Mouse (Mus musculus): ENCODE measurements around the gene Fubp3. TPM values are rescaled to one million over a fixed set of nuclear protein-coding genes. Genes with fewer than 3 reads are reported as not detected.

Gene Fubp3
- polyA plus RNA-seq, 1 experiment: 17.0 TPM

GRCm38 (mm10) chr2:31607555-31607954, 35.1 kb downstream of the Fubp3 start:
- Histone ChIP-seq H3K27ac (replicated peaks; ENCODE audit: low read depth, low read length) (no peak overlapping the region), H3K4me1 (ENCODE audit: control insufficient read depth, insufficient read depth, insufficient read length, low read length) (no peaks in the 10 kb centered on the region), H3K4me3 (ENCODE audit: insufficient read depth, low read depth, low read length) (no peak overlapping the region)

GRCm38 (mm10) chr2:31609859-31610261, 37.4 kb downstream of the Fubp3 start:
- Histone ChIP-seq H3K4me1 (ENCODE audit: control insufficient read depth, insufficient read depth, insufficient read length, low read length) (no peaks in the 10 kb centered on the region), H3K4me3 (ENCODE audit: insufficient read depth, low read depth, low read length) (no peak overlapping the region), H3K27ac (replicated peaks; ENCODE audit: low read depth, low read length) (no peak overlapping the region)

- H3K4me1 ChIP-seq (ENCODE audit: control insufficient read depth, insufficient read depth, insufficient read length, low read length): no peaks in the 10 kb centered on the region
- no peak overlapping the region for H3K27ac ChIP-seq (replicated peaks; ENCODE audit: low read depth, low read length)
- no peak overlapping the region for H3K4me3 ChIP-seq (ENCODE audit: insufficient read depth, low read depth, low read length)
Observed at GRCm38 (mm10) chr2:31610922-31611321, 38.5 kb downstream of the Fubp3 start.

- Histone ChIP-seq H3K4me3 (ENCODE audit: insufficient read depth, low read depth, low read length) (no peak overlapping the region), H3K4me1 (ENCODE audit: control insufficient read depth, insufficient read depth, insufficient read length, low read length) (no peaks in the 10 kb centered on the region), H3K27ac (replicated peaks; ENCODE audit: low read depth, low read length) (no peak overlapping the region)
Observed at GRCm38 (mm10) chr2:31611400-31611799, 38.9 kb downstream of the Fubp3 start.

- Histone ChIP-seq H3K4me1 (ENCODE audit: control insufficient read depth, insufficient read depth, insufficient read length, low read length) (no peaks in the 10 kb centered on the region), H3K27ac (replicated peaks; ENCODE audit: low read depth, low read length) (no peak overlapping the region), H3K4me3 (ENCODE audit: insufficient read depth, low read depth, low read length) (no peak overlapping the region)
Observed at GRCm38 (mm10) chr2:31612627-31613026, 40.2 kb downstream of the Fubp3 start.

- Histone ChIP-seq H3K4me1 (ENCODE audit: control insufficient read depth, insufficient read depth, insufficient read length, low read length) (no peaks in the 10 kb centered on the region), H3K4me3 (ENCODE audit: insufficient read depth, low read depth, low read length) (no peak overlapping the region), H3K27ac (replicated peaks; ENCODE audit: low read depth, low read length) (no peak overlapping the region)
Observed at GRCm38 (mm10) chr2:31613781-31614180, 41.3 kb downstream of the Fubp3 start.

- Histone ChIP-seq H3K4me3 (ENCODE audit: insufficient read depth, low read depth, low read length) (no peak overlapping the region), H3K4me1 (ENCODE audit: control insufficient read depth, insufficient read depth, insufficient read length, low read length) (no peaks in the 10 kb centered on the region), H3K27ac (replicated peaks; ENCODE audit: low read depth, low read length) (no peak overlapping the region)
Observed at GRCm38 (mm10) chr2:31618484-31619161, 46.2 kb downstream of the Fubp3 start.

GRCm38 (mm10) chr2:31619208-31619607, 46.8 kb downstream of the Fubp3 start:
- Histone ChIP-seq H3K4me3 (ENCODE audit: insufficient read depth, low read depth, low read length) (no peak overlapping the region), H3K4me1 (ENCODE audit: control insufficient read depth, insufficient read depth, insufficient read length, low read length) (no peaks in the 10 kb centered on the region), H3K27ac (replicated peaks; ENCODE audit: low read depth, low read length) (no peak overlapping the region)

DNA sequence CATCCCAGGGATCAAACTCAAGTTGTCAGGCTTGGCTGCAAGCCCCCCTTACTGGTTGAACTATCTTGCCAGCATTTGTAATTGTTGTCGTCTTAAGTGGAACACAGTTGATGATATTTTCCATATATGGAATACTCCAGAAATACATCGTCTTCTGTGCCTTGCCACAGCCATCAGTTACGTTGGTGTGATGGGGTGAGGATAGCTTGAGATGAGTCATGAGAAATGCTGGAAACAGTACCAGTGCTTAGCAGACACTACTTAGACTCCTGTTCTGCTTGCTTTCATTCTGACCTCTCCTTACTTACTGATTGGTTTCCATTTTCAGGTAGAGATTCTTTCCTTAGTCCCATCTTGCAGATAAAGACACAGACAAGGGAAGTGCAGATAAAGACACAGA, 61.1 kb downstream of the Fubp3 start:
- no peaks in the 10 kb centered on the region for H3K4me1 ChIP-seq (ENCODE audit: control insufficient read depth, insufficient read depth, insufficient read length, low read length)
- no peak overlapping the region for H3K4me3 ChIP-seq (ENCODE audit: insufficient read depth, low read depth, low read length)
- H3K27ac ChIP-seq (replicated peaks; ENCODE audit: low read depth, low read length): no peak overlapping the region

DNA sequence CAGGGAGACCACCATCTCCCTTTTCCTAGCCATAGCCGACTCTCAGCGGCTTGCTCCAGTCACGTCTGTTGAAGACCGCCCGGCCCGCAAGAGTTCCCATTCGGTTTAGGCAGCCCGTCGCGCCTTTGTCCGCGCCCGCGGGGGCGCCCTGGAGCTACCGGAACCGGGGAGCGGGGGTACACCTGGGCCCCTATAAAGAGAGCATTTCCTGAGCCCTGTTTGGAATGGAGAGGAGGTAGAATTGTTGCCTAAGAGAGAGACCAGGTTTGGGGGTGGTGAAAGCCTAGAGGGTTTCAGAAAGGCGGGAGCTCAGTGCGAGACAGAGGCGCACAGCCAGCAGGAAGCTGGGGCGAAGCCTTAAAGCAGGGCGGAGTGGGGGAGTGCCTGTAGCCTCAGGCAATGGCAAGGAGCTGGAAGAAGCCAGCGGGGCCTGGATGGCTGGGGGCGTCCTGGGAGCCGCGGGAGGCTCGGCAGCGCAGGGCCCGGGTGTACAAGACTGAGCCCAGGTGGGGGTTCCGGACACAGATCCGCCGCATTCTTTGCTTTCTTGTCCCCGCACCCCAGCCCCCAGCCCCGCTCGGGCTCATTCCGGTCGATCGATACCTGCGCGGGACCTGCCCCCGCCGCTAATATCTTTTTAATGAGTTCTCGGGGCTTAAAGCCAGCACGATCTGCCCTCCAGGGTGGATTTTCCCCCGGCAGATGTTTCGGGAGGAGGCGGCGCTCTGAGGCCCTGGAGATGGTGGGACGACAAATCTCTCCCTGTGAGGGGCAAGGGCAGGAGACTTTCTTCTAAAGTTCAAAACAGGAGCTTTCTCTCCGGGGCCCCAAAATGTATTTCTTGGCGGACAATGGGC, 63.1 kb downstream of the Fubp3 start:
- no peaks in the 10 kb centered on the region for H3K4me1 ChIP-seq (ENCODE audit: control insufficient read depth, insufficient read depth, insufficient read length, low read length)
- no peak overlapping the region for H3K4me3 ChIP-seq (ENCODE audit: insufficient read depth, low read depth, low read length)
- H3K27ac ChIP-seq (replicated peaks; ENCODE audit: low read depth, low read length): no peak overlapping the region

- no peaks in the 10 kb centered on the region; the same call in 1 of the 2 replicates for H3K4me1 ChIP-seq (ENCODE audit: control insufficient read depth, insufficient read depth, insufficient read length, low read length)
- H3K4me3 ChIP-seq (ENCODE audit: insufficient read depth, low read depth, low read length): no peak overlapping the region
- no peak overlapping the region for H3K27ac ChIP-seq (replicated peaks; ENCODE audit: low read depth, low read length)
Observed at GRCm38 (mm10) chr2:31636138-31636741, 63.8 kb downstream of the Fubp3 start.

GRCm38 (mm10) chr2:31636742-31637141, 64.3 kb downstream of the Fubp3 start:
- Histone ChIP-seq H3K4me1 (ENCODE audit: control insufficient read depth, insufficient read depth, insufficient read length, low read length) (no peaks in the 10 kb centered on the region; the same call in 1 of the 2 replicates), H3K4me3 (ENCODE audit: insufficient read depth, low read depth, low read length) (no peak overlapping the region), H3K27ac (replicated peaks; ENCODE audit: low read depth, low read length) (no peak overlapping the region)

DNA sequence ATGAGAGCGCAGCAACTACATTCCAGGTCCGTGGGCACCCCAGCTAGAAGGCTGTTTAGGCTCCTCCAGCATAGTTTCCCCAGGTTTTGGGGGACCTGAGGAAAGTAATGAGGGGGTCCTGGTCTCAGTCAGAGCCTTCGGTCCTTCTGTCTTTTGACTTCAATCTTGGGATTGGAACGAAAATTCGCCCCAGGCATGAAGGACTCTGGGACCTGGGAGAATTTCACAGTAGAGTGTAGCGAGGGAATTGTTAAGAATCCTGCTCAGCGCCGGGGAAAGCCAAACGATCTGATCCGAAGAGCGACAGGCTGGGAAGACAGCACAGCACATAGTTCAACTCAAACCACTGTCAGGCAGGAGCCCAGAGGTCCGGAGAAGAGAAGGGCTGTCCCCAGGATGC, 64.9 kb downstream of the Fubp3 start:
- Histone ChIP-seq H3K4me3 (ENCODE audit: insufficient read depth, low read depth, low read length) (no peak overlapping the region), H3K4me1 (ENCODE audit: control insufficient read depth, insufficient read depth, insufficient read length, low read length) (no peaks in the 10 kb centered on the region; the same call in 1 of the 2 replicates), H3K27ac (replicated peaks; ENCODE audit: low read depth, low read length) (no peak overlapping the region)

GRCm38 (mm10) chr2:31637807-31638206, 65.4 kb downstream of the Fubp3 start:
- H3K4me3 ChIP-seq (ENCODE audit: insufficient read depth, low read depth, low read length): no peak overlapping the region
- H3K27ac ChIP-seq (replicated peaks; ENCODE audit: low read depth, low read length): no peak overlapping the region
- no peaks in the 10 kb centered on the region; the same call in 1 of the 2 replicates for H3K4me1 ChIP-seq (ENCODE audit: control insufficient read depth, insufficient read depth, insufficient read length, low read length)
